Mouse (Mus musculus): ENCODE measurements at regions not wholly inside any gene's neighbourhood (a gene's known extent, or its start where the extent isn't known, plus 50 kb on each side); places are given as distances from the start of the nearest gene placed in this dataset.

DNA sequence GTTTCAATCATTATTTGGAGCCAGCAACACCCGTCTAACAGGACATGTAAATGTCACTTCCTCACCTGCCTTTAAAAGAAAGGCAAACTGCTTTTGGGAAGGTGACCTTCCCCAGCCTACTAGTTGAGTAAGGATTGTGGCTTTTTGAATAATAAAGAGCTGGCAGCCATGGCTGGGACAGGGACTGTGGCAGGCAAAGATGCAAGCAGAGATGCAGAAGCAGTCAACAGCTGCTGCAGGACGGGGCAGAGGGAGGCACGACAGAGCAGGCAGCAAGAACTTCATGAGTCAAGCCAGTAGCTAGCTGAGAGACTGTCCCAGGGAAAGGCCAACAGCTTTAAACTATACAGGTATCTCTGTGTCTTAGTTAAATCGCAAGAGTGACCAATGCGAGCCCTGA lies 334.7 kb upstream of the Zfp462 start:
- DNase-seq (ENCODE audit: low spot score): no peak

- DNase-seq (ENCODE audit: low spot score): no peak
These were observed 332.6 kb upstream of the Zfp462 start for GRCm38 (mm10) chr4:54611990-54612980.

GRCm38 (mm10) chr4:54613076-54613475 lies 331.8 kb upstream of the Zfp462 start:
- DNase-seq (ENCODE audit: low spot score): no peak

GRCm38 (mm10) chr4:54613611-54614010 lies 331.2 kb upstream of the Zfp462 start:
- no peak for DNase-seq (ENCODE audit: low spot score)

DNA sequence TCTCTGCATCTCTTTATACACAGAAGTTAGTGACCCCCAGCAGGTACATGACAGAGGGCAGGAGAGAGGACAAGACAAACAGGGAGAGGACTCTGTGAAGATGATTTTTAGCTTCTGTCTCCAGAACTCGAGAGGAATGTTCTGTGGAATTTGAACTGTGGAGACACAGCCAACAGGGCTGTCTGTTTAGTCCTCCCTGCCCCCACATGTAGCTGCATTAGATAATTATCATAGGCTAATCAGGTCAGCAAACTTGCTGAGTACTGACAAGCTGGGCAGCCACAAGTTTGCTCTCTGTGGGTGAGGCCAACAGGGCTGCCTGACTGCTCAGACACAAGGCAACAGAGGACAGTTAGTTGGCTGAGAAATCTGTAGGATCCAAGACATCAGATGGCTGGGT lies 329.0 kb upstream of the Zfp462 start:
- no peak for DNase-seq (ENCODE audit: low spot score)

DNA sequence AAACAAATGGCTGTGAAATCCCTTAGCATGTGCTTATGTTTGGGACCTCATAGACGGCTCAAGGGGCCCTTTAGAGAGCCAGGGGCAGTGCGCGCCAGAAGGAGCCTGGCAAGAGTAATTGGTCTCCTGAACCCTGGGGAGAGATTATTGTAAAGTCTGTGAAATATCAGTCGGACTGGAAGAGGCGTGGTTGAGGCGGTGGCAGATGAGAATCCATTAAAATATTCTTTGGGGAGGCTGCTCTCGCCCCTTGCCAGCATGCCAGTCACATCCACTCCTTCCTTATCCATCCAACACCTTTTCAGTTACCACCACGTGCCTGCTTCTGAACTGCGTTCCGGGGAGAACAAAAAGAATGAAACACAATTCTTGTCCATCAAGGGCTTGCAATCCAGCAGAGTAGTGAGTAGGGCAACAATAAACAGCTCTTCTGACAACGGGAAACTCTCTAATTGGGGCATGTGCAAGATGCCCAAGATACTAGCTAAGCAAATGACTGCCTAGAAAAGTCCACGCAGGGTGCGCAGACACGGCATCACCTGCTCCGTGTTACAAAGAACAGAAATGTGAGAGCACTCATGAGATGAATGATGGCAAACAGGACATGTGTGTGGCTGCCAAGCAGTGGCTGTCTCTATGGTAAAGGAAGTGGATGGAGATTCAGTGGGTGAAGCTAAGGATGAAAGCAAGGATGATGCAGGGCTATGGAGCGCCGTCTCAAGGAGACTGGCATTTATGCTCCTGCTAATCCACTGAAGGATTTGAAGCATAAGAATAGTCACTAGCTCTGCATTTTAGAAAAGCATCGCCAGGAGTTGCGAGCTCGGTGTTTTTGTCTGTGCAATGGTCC lies 320.6 kb upstream of the Zfp462 start:
- peak; percentile 61 for DNase-seq (ENCODE audit: low spot score)

DNA sequence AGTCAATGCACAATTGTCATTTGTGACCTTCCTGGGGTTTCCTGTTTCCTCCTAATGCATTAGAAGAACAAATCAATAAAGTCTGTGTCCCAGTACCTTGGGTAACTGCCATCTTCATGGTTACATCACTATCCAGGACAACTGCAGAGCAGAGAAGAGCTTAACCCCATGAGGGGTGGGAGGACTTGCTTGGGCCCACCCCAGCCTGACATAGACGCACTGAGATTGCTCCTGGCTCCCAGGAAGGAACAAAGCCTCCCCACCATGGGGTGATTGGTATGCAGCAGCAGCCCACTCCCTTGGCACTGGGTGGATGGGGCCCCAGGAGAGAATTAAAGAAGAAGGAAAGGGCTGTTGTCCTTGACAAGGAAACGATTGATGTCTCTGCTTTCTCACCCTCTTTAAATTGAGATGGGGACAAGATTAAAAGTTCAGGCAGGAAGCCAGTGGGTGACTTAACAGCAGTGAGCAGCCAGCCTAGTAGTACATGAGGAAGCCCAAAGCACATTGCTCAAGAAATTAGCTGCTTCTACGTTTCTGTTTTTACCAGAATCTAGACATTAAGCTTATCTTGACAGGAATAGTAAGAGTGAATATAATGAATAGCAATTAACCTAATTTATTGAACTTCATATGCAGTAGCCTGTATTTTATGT lies 307.7 kb upstream of the Zfp462 start:
- no peak for DNase-seq (ENCODE audit: low spot score)

- DNase-seq (ENCODE audit: low spot score): no peak
These were observed 298.8 kb upstream of the Zfp462 start for GRCm38 (mm10) chr4:54646033-54646432.

- DNase-seq (ENCODE audit: low spot score): no peak
These were observed 298.4 kb upstream of the Zfp462 start for GRCm38 (mm10) chr4:54646459-54646858.

DNA sequence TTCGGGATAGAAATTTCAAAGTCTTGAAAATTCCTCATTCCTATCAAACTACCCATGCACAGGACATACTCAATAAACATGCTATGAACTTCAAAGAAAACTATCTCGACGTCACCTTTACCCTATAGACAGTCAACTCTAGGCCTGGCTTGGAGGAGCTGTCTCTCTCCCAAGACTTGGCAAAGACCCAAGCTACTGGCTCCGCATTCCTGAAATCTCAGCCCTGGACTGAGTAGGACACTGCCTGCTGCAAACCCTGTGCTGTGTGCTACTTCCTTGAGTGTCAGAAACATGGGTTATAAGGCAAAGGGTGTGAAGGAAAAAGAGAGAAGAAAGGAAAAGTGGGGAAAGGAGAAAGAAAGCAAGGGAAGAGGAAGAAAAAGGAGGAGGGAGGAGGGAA lies 296.6 kb upstream of the Zfp462 start:
- DNase-seq (ENCODE audit: low spot score): no peak

- no peak for DNase-seq (ENCODE audit: low spot score)
These were observed 293.2 kb upstream of the Zfp462 start for GRCm38 (mm10) chr4:54651646-54652110.

- DNase-seq (ENCODE audit: low spot score): peak; percentile 9
These were observed 292.5 kb upstream of the Zfp462 start for GRCm38 (mm10) chr4:54652111-54653021.

DNA sequence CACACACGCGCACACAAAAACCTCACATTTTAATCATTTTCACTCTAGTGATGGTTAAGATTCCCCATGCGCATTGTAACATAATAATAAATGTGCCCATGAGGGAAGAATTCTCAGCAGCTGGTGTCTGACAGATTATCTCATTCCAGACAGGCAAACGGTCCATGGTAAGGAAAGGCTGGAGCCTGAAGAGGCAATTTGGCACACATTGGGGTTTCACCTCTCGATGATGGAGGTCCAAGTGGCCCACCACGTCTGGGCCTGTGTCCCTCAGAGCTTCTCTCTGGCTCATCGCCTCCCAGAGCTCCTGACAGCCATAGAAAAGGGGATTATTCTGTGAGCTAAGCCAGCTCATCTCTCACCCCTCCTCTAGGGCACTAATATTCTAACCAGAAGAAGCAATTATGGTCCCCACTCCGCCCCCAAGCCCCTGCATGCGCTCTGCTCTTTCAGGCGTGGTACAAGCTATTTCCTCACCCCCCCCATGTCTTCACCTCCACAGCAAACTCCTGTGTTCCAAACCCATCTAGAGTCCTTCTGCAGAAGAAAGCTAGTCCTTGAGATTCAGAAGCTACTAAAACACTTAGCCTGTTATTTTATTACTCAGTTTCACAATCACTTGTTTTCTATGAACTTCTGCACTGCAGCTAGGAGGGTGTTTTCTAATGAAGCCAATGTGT lies 291.6 kb upstream of the Zfp462 start:
- no peak for DNase-seq (ENCODE audit: low spot score)

Data from MN1 (cell line).